In the genomic region with DNA sequence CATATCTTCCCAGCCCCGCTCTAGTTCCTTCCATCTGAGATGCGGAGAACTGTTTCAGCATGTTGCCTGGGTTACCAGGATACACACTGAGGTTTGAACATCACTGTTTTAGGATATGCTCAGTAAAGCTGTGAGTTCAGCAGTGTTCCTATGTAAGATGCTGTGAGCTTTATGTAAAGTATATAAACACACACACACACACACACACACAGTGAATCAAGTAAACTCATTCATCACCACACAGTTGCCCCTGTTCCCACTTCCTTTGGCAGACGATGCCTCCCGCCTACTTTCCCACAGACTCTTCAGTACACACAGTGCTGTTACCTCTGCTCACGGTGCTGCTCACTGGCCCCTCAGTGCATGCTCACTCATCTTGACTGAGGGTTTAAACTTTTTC, we compare ENCODE assay signal across 17 mouse cellular contexts. TPM values are rescaled to one million over a fixed set of nuclear protein-coding genes. Genes with fewer than 3 reads are reported as not detected.
"Had no signal": no experiment of that assay in that cellular context is flagged by ENCODE, and none has a peak within 500 bp of the region (broad histone marks: within the 10 kb centered on the region; RNA-seq: fewer than 3 reads in every experiment).

No protein-coding gene starts in this region.

- H3K4me1 ChIP-seq: midbrain, embryonic 13.5 days had no signal

- H3K27ac ChIP-seq: liver, embryonic 13.5 days; midbrain, embryonic 13.5 days had no signal

- DNase-seq: kidney, adult 11 months; kidney, adult 9 months; kidney, postnatal 14 days; kidney, postnatal 4 days; liver, embryonic 13.5 days; lung, adult 2 months; lung, postnatal 14 days; thymus, adult 2 months; thymus, postnatal 14 days; thymus, postnatal 4 days had no signal

- H3K9ac ChIP-seq: liver, embryonic 13.5 days; midbrain, embryonic 13.5 days had no signal

- H3K36me3 ChIP-seq: liver, embryonic 13.5 days; midbrain, embryonic 13.5 days had no signal

- H3K9me3 ChIP-seq: liver, embryonic 13.5 days; midbrain, embryonic 13.5 days had no signal

- H3K4me2 ChIP-seq: liver, embryonic 13.5 days; midbrain, embryonic 13.5 days had no signal

- ATAC-seq: midbrain, embryonic 13.5 days had no signal

- H3K27me3 ChIP-seq: liver, embryonic 13.5 days had no signal

- H3K4me3 ChIP-seq: liver, embryonic 13.5 days; midbrain, embryonic 13.5 days had no signal

RNA-seq across cellular contexts. Expression of gene Dmrt2, which starts 19.7 kb away (rescaled TPM):
- total RNA-seq: megakaryocyte progenitor cell, adult 5-6 weeks had no signal
- polyA plus RNA-seq: midbrain, postnatal 0 days had no signal

RNA-seq across cellular contexts. Expression of gene Dmrt3, which starts 42.5 kb away (rescaled TPM):
- total RNA-seq: left cerebral cortex, adult 18-20 months; liver, adult 2 months; megakaryocyte progenitor cell, adult 5-6 weeks had no signal
- polyA plus RNA-seq: kidney, embryonic 16.5 days; liver, adult 2 months; liver, embryonic 13.5 days; liver, embryonic 16.5 days had no signal
